Mouse (Mus musculus): ENCODE data around the gene Procr. TPM values are rescaled to one million over a fixed set of nuclear protein-coding genes. Genes with fewer than 3 reads are reported as not detected.
A peak's percentile ranks its signal among the peaks of the same experiment; 100 is the strongest.
"Not testable (repeated sequence)": the region's sequence is repeated elsewhere in the genome, so short reads cannot be mapped to it uniquely, and the experiment has no call there.

The Procr gene
- polyA plus RNA-seq, 1 experiment, result 1.1 TPM

DNA sequence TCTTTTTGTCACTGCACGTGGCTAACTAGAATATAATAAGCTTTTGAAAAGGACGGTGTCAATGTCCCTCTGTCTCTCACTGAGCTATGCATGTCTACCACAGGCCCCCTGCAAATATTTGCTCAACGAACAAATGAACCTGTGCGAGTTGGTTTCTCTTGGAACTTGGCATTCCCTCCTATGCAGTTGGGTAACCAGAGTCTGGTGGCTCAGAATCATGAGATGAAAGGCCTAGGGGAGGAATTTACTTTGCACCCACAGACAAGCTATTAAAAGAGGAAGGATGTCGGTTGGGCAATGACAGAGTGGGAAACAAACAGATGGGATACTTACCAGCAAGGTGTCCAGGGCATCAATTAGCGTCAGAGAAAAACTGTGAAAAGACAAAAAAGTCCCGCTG is 24.6 kb upstream of the Procr start:
- Histone ChIP-seq H3K4me3 (replicated peaks) (no peak overlapping the region), H3K9me3 (no peaks in the 10 kb centered on the region), H3K27me3 (replicated peaks) (no peaks in the 10 kb centered on the region), H3K36me3 (replicated peaks; ENCODE audit: low read length) (peaks cover 50% of the 10 kb centered on the region), H3K4me1 (peaks cover 48% of the 10 kb centered on the region)
- TF ChIP-seq GATA1 (IDR thresholded peaks at IDR 0.05; ENCODE audit: borderline replicate concordance, low read length), result no peak
- TF ChIP-seq FLI1 (IDR thresholded peaks at IDR 0.05; ENCODE audit: low read length), result no peak

DNA sequence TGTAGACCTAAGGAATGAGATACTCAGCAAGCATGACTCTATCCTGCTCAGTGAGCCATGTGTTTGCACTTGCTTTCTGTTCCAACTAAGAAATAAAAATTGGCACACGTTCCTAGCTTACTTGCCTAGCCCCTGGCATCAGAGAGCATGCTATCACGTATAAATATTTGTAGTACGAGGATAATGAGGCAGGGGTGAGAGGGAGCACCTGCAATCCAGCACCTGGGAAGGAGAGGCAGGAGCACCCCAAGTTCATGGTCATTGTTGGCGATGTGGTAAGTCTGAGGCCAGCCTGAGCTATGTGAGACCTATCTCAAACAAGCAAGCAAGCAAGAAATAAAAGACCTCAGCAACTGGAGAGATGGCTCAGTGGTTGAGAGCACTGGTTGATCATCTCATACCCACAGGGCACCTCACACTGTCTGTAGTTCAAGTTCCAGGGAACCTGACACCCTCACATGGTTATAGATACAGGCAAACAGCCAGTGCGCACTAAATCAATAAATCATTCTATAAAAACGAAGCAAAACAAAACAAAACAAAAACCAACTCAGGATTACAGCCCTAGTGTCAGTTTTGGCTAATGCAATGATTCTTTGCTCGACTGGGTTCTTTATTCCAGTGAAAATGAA is 23.0 kb upstream of the Procr start:
- no peak for TF ChIP-seq GATA1 (IDR thresholded peaks at IDR 0.05; ENCODE audit: borderline replicate concordance, low read length)
- TF ChIP-seq FLI1 (IDR thresholded peaks at IDR 0.05; ENCODE audit: low read length), result no peak

DNA sequence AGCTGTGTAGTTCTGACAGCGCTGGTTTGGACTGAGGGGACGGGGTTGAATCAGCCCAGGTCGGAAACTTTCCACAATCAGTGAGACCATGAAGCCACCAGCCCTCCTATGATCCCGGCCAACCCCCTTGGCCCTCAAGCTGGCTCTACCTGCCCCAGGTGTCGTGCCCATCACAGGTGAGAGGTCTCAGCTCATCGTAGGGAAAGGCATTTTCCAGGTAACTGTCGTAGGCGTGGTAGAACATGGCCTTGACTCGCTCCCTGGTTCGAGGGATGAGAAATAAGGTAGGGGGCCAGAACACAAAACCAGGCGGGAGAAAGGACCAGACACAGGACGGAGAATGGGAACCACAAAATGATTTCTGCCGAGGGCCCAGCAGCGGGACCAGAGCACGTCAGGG is 22.2 kb upstream of the Procr start:
- H3K27me3 ChIP-seq (replicated peaks), result peaks cover 8% of the 10 kb centered on the region
- H3K9me3 ChIP-seq, result no peaks in the 10 kb centered on the region
- TF ChIP-seq GATA1 (IDR thresholded peaks at IDR 0.05; ENCODE audit: borderline replicate concordance, low read length) (no peak), FLI1 (IDR thresholded peaks at IDR 0.05; ENCODE audit: low read length) (no peak)

More for the DNA sequence above, 23.0 kb upstream of the Procr start:
- no peaks in the 10 kb centered on the region for H3K9me3 ChIP-seq
- peaks cover 35% of the 10 kb centered on the region for H3K36me3 ChIP-seq (replicated peaks; ENCODE audit: low read length)
- peaks cover 53% of the 10 kb centered on the region for H3K4me1 ChIP-seq
- H3K4me3 ChIP-seq (replicated peaks), result peak overlapping the region; percentile 42
- H3K27me3 ChIP-seq (replicated peaks), result peaks cover 3% of the 10 kb centered on the region

GRCm38 (mm10) chr2:155729158-155729645 is 21.7 kb upstream of the Procr start, which contains the start of gene Edem2:
Gene Edem2, minus strand, starts transcription at chr2:155729475.
- Histone ChIP-seq H3K27me3 (replicated peaks) (peaks cover 10% of the 10 kb centered on the region), H3K4me1 (peaks cover 46% of the 10 kb centered on the region), H3K9me3 (no peaks in the 10 kb centered on the region), H3K36me3 (replicated peaks; ENCODE audit: low read length) (peaks cover 21% of the 10 kb centered on the region), H3K4me3 (replicated peaks) (peak within 1 kb of the TSS; percentile 99)
- TF ChIP-seq GATA1 (IDR thresholded peaks at IDR 0.05; ENCODE audit: borderline replicate concordance, low read length), result no peak
- no peak for TF ChIP-seq FLI1 (IDR thresholded peaks at IDR 0.05; ENCODE audit: low read length)

More for the DNA sequence above, 22.2 kb upstream of the Procr start:
- Histone ChIP-seq H3K4me1 (peaks cover 51% of the 10 kb centered on the region), H3K4me3 (replicated peaks) (peak overlapping the region; percentile 99), H3K36me3 (replicated peaks; ENCODE audit: low read length) (peaks cover 26% of the 10 kb centered on the region)

GRCm38 (mm10) chr2:155735080-155735479 is 15.8 kb upstream of the Procr start:
- TF ChIP-seq GATA1 (IDR thresholded peaks at IDR 0.05; ENCODE audit: borderline replicate concordance, low read length) (no peak), FLI1 (IDR thresholded peaks at IDR 0.05; ENCODE audit: low read length) (no peak)
- Histone ChIP-seq H3K27me3 (replicated peaks) (peaks cover 45% of the 10 kb centered on the region), H3K9me3 (no peaks in the 10 kb centered on the region), H3K4me3 (replicated peaks) (no peak overlapping the region), H3K4me1 (peaks cover 12% of the 10 kb centered on the region), H3K36me3 (replicated peaks; ENCODE audit: low read length) (no peaks in the 10 kb centered on the region)

GRCm38 (mm10) chr2:155735766-155736165 is 15.2 kb upstream of the Procr start, which contains the start of gene Gm17581:
Gene Gm17581, minus strand, starts transcription at chr2:155735866.
- not testable (repeated sequence) for H3K36me3 ChIP-seq (replicated peaks; ENCODE audit: low read length); H3K9me3 ChIP-seq
- H3K27me3 ChIP-seq (replicated peaks), result peaks cover 50% of the 10 kb centered on the region

GRCm38 (mm10) chr2:155736936-155737335 is 14.0 kb upstream of the Procr start:
- H3K9me3 ChIP-seq, result no peaks in the 10 kb centered on the region
- H3K4me3 ChIP-seq (replicated peaks), result no peak overlapping the region
- H3K4me1 ChIP-seq, result peaks cover 8% of the 10 kb centered on the region
- no peak for TF ChIP-seq FLI1 (IDR thresholded peaks at IDR 0.05; ENCODE audit: low read length)
- TF ChIP-seq GATA1 (IDR thresholded peaks at IDR 0.05; ENCODE audit: borderline replicate concordance, low read length), result no peak
- H3K27me3 ChIP-seq (replicated peaks), result peaks cover 54% of the 10 kb centered on the region
- no peaks in the 10 kb centered on the region for H3K36me3 ChIP-seq (replicated peaks; ENCODE audit: low read length)

More at GRCm38 (mm10) chr2:155735766-155736165, 15.2 kb upstream of the Procr start, which contains the start of gene Gm17581:
- not testable (repeated sequence) for H3K4me3 ChIP-seq (replicated peaks)
- peaks cover 12% of the 10 kb centered on the region for H3K4me1 ChIP-seq

GRCm38 (mm10) chr2:155737803-155738202 is 13.1 kb upstream of the Procr start:
- Histone ChIP-seq H3K4me1 (peaks cover 17% of the 10 kb centered on the region), H3K4me3 (replicated peaks) (no peak overlapping the region)
- TF ChIP-seq FLI1 (IDR thresholded peaks at IDR 0.05; ENCODE audit: low read length) (no peak), GATA1 (IDR thresholded peaks at IDR 0.05; ENCODE audit: borderline replicate concordance, low read length) (no peak)

GRCm38 (mm10) chr2:155742211-155742610 is 8.7 kb upstream of the Procr start:
- TF ChIP-seq FLI1 (IDR thresholded peaks at IDR 0.05; ENCODE audit: low read length) (no peak), GATA1 (IDR thresholded peaks at IDR 0.05; ENCODE audit: borderline replicate concordance, low read length) (no peak)
- H3K36me3 ChIP-seq (replicated peaks; ENCODE audit: low read length), result no peaks in the 10 kb centered on the region
- H3K27me3 ChIP-seq (replicated peaks), result peaks cover 82% of the 10 kb centered on the region
- H3K4me3 ChIP-seq (replicated peaks), result peak overlapping the region; percentile 75
- no peaks in the 10 kb centered on the region for H3K9me3 ChIP-seq
- peaks cover 38% of the 10 kb centered on the region for H3K4me1 ChIP-seq

More at GRCm38 (mm10) chr2:155737803-155738202, 13.1 kb upstream of the Procr start:
- Histone ChIP-seq H3K36me3 (replicated peaks; ENCODE audit: low read length) (no peaks in the 10 kb centered on the region), H3K27me3 (replicated peaks) (peaks cover 62% of the 10 kb centered on the region), H3K9me3 (no peaks in the 10 kb centered on the region)

- Histone ChIP-seq H3K4me3 (replicated peaks) (peak overlapping the region; percentile 64), H3K9me3 (no peaks in the 10 kb centered on the region), H3K27me3 (replicated peaks) (peaks cover 79% of the 10 kb centered on the region), H3K4me1 (peaks cover 33% of the 10 kb centered on the region), H3K36me3 (replicated peaks; ENCODE audit: low read length) (no peaks in the 10 kb centered on the region)
- TF ChIP-seq GATA1 (IDR thresholded peaks at IDR 0.05; ENCODE audit: borderline replicate concordance, low read length), result peak; percentile 29; the same call in 1 of the 3 replicates
- TF ChIP-seq FLI1 (IDR thresholded peaks at IDR 0.05; ENCODE audit: low read length), result no peak
These were observed 8.0 kb upstream of the Procr start for GRCm38 (mm10) chr2:155742931-155743337.

All from megakaryocyte, embryonic 14.5 days (primary cell).